Mouse (Mus musculus) thymus, adult 2 months (tissue): ENCODE results near the gene Stk24. TPM values are rescaled to one million over a fixed set of nuclear protein-coding genes. Genes with fewer than 3 reads are reported as not detected.

Source experiments
- DNase-seq: peaks from one replicate; pipeline ENCODE4 v3.0.0; 2021
- H3K27ac ChIP-seq: fragments of 200-500 bp; 2 replicates; pipeline ENCODE4 v1.5.1; 2012; ENCODE audit warnings: low read length, control low read depth; ENCODE audit not compliant: control insufficient read depth, insufficient read depth
- H3K27me3 ChIP-seq: fragments of 200-500 bp; 2 replicates; pipeline ENCODE4 v1.6.1; 2012; ENCODE audit warnings: mild to moderate bottlenecking, low read length, moderate library complexity, mixed read lengths; ENCODE audit not compliant: control insufficient read depth, insufficient read depth
- H3K36me3 ChIP-seq: fragments of 200-500 bp; 2 replicates; pipeline ENCODE4 v1.6.1; 2012; ENCODE audit warnings: mild to moderate bottlenecking, low read length, moderate library complexity; ENCODE audit not compliant: control insufficient read depth, insufficient read depth
- H3K4me1 ChIP-seq: fragments of 200-500 bp; replicated peaks from 2 replicates; pipeline ENCODE4 v1.6.1; 2012; ENCODE audit warnings: low read length; ENCODE audit not compliant: control insufficient read depth, insufficient read depth
- H3K4me3 ChIP-seq: fragments of 200-500 bp; 2 replicates; pipeline ENCODE4 v1.5.1; 2012; ENCODE audit warnings: mild to moderate bottlenecking, low read length, control low read depth, moderate library complexity; ENCODE audit not compliant: control insufficient read depth, insufficient read depth
- CTCF ChIP-seq: fragments of 200-500 bp; IDR thresholded peaks from 2 replicates; pipeline ENCODE4 v1.5.1; 2012; ENCODE audit warnings: mild to moderate bottlenecking, control low read depth, low read length, moderate library complexity, borderline replicate concordance; ENCODE audit not compliant: control insufficient read depth, poor library complexity, insufficient read depth; ENCODE audit errors: extremely low read depth
- POLR2A ChIP-seq: fragments of 200-500 bp; IDR thresholded peaks from 2 replicates; pipeline ENCODE4 v1.6.1; 2012; ENCODE audit warnings: mild to moderate bottlenecking, low read length, control low read depth, moderate library complexity; ENCODE audit not compliant: control insufficient read depth, poor library complexity, insufficient read depth; ENCODE audit errors: extremely low read depth
- WGBS: fragments of 180-500 bp; shearing (Covaris S2); methylation state at CpG from one replicate; pipeline ENCODE4 v1.1.7; 2018; 5-methylcytosine and 5-hydroxymethylcytosine counted together
- polyA plus RNA-seq: library from polyadenylated mRNA; depleted of rRNA; stranded (reverse); fragments of >200 nt; gene quantifications from 2 replicates; pipeline ENCODE4 v1.2.3, GENCODE M21; 2012

The Stk24 gene
- polyA plus RNA-seq, 1 experiment = 57.1 TPM

DNA sequence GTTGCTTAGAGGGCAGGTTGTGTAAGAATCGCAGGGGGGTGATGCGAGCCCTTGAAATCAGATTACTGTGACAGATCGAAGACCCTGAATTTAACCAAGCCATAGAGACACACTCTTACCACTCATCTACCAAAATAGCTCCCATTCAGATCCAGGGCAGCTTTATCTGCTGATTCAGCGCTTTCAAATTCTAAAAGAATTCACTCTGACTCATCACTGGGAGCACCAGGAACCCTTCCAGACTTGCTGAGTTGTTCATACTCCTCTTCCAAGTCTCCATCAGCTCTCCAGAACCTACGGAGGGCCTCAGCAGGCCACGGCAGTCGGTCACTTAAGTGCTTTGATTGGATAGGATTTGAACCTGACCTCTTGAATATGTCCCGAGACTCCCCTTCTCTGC is 5.6 kb upstream of the Stk24 start:
- TF ChIP-seq CTCF = no peak
- TF ChIP-seq POLR2A = no peak
- Histone ChIP-seq H3K4me1 (no peaks in the 10 kb centered on the region), H3K4me3 (no peak overlapping the region), H3K27me3 (no peaks in the 10 kb centered on the region), H3K36me3 (no peaks in the 10 kb centered on the region), H3K27ac (no peak overlapping the region)
- 96% methylated on average over 8 of the region's 8 CpGs for WGBS
- DNase-seq = no peak

DNA sequence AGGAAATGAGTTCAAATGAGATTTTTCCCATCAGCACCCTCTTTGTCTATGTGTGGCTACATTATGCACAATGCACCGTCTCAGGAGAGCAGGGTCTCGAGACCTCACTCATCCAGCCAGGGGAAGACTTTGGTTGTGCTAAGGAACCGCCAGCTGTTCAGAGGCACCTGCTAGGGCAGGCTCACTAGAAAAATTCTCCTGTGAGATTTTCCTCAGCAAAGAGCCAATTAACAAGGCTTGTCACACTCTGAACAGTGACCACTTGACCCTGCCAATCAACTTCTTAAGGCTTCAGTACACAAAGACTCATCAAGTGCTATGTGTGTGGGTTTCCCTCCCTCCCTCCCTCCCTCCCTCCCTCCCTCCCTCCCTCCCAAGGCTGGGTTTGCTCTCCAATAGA is 4.0 kb upstream of the Stk24 start:
- Histone ChIP-seq H3K36me3 (no peaks in the 10 kb centered on the region), H3K4me1 (peaks cover 6% of the 10 kb centered on the region), H3K4me3 (no peak overlapping the region), H3K27me3 (no peaks in the 10 kb centered on the region), H3K27ac (no peak overlapping the region)
- DNase-seq = no peak
- 87% methylated on average over 3 of the region's 3 CpGs for WGBS
- TF ChIP-seq CTCF (no peak), POLR2A (no peak)

DNA sequence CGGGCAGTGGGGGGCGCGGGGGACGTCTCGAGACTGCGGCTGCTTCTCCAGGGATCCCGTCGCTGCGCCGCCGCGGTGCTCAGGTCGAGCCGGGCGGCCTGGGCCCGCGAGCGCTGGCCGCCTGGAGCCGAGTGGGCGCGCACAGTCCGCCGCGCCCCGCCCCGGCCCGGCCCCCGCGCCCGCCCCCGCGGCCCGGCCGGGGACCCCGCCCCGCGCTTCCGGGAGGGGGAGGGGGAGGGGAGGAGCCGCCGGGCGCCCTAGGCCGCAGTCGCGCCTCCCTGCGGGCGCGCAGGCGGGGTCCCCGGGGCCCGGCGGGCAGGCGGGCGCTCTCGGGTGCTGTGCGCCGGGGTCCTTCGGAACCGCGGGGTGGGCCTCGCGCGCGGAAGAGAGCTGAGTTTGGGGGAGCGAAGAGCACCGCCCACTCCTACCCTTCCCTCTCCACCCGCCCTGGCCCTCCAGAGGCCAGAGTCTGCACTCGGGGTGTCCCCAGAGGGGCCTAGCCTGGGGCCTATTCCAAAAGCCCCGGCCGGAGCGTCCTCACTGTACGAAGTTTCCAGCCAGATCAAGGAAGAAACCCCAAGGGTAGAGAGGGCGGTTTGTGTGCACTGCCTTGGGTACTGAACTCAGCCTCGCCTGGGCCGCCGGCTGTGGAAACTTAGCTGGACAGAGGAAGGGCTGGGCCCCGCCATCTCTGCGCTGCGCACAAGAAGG is 540 bp downstream of the Stk24 start:
- Histone ChIP-seq H3K27me3 (no peaks in the 10 kb centered on the region), H3K36me3 (no peaks in the 10 kb centered on the region), H3K4me3 (peak overlapping the region; percentile 92), H3K4me1 (peaks cover 17% of the 10 kb centered on the region), H3K27ac (peak overlapping the region; percentile 64)
- 1% methylated on average over 59 of the region's 79 CpGs for WGBS
- TF ChIP-seq CTCF (0 out of 2 replicates have a peak, but pooled peaks have one; percentile 8), POLR2A (peak; percentile 97)
- DNase-seq = peak; percentile 87

DNA sequence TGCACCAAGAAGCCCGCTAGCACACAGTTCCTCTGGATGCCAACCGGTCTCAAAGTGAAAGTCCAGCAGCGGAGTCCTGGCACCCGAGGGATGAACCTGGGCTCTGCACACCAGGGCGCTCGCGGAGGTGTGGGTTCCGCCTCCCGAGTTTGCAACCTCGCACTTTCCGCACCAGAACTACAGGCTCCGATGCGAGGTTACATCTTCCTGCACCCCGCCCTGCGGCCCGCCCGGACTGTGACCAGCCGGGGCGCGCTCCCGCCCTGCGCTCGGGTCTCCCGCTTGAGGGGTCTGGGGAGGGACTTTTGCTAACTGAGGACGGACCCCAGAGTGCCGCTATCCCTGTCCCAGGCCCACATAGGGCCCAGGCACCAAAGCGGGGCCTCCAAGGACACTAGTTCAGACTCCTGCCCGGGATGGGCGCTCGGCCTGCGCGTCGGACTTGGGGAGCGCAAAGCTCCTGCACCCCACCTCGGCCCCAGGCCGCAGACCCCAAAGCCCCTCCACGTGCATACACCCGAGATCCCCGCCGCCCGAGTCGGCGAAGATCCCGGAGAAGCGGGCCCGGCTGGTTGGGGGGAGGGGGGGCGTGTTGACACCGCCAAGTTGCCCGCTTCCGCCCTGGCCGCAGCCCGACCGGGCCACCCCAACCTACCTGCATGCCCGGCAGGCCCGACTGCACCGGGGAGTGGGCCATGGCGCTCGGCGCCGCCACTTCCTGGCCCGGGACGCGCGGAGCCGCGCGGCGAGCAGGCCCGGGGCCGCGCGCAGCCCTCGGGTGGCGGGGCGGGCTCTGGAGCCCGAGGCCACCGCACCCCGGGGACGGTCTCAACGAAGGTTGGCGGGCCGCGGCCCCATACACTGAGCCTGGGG is 1.3 kb downstream of the Stk24 start:
- DNase-seq = peak; percentile 72
- Histone ChIP-seq H3K27ac (peak overlapping the region; percentile 45), H3K4me3 (peak overlapping the region; percentile 92), H3K27me3 (no peaks in the 10 kb centered on the region), H3K36me3 (no peaks in the 10 kb centered on the region), H3K4me1 (peaks cover 20% of the 10 kb centered on the region)
- no peak; the same call in 1 of the 2 replicates for TF ChIP-seq CTCF
- TF ChIP-seq POLR2A = no peak; the same call in 1 of the 2 replicates
- WGBS = under 1% methylated on average over 82 of the region's 83 CpGs

DNA sequence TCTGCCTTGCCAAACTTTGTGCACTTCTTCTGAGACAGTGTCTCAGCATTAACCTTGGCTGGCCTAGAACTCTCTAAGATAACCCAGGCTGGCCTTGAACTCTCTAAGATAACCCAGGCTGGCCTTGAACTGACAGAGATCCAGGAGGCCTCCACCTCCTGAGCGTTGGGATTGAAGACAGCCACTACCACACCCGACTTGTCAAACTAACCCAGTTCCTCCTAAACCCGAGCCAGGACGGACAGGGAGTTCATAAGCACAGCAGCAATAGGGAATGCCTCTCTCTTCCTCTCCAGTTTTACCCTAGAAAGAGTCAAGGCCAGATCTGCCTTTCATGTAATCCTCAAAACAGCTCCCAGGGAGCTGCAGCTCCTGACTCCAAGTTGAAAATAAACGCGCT is 3.2 kb downstream of the Stk24 start:
- H3K27ac ChIP-seq = no peak overlapping the region
- no peak for DNase-seq
- no peaks in the 10 kb centered on the region for H3K36me3 ChIP-seq
- TF ChIP-seq CTCF = no peak
- TF ChIP-seq POLR2A = no peak
- no peaks in the 10 kb centered on the region for H3K27me3 ChIP-seq
- H3K4me3 ChIP-seq = no peak overlapping the region
- WGBS = 69% methylated on average over 6 of the region's 6 CpGs
- H3K4me1 ChIP-seq = peaks cover 35% of the 10 kb centered on the region

DNA sequence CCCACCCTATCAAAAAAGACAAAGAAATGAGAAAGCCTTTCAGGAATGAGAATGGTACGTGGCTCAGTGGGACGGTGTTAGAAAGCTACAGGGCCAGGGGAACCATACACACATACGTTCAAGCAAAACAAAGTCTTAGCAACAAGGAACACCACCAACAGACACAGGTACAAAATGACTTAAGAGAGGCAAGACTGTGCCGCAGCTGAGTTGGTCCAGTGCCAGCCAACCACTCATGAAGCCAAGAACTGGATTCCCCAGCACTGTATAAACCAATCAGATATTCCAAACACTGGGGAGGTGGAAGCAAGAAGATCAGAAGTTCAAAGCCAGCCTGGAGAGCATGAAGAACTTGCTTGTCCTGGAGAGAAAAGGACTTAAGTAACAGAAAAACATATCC is 5.9 kb downstream of the Stk24 start:
- no peaks in the 10 kb centered on the region for H3K36me3 ChIP-seq
- no peak for DNase-seq
- H3K4me3 ChIP-seq = no peak overlapping the region
- no peaks in the 10 kb centered on the region for H3K27me3 ChIP-seq
- H3K27ac ChIP-seq = no peak overlapping the region
- H3K4me1 ChIP-seq = peaks cover 38% of the 10 kb centered on the region
- no peak for TF ChIP-seq CTCF
- TF ChIP-seq POLR2A = no peak
- 83% methylated on average over 4 of the region's 4 CpGs for WGBS

DNA sequence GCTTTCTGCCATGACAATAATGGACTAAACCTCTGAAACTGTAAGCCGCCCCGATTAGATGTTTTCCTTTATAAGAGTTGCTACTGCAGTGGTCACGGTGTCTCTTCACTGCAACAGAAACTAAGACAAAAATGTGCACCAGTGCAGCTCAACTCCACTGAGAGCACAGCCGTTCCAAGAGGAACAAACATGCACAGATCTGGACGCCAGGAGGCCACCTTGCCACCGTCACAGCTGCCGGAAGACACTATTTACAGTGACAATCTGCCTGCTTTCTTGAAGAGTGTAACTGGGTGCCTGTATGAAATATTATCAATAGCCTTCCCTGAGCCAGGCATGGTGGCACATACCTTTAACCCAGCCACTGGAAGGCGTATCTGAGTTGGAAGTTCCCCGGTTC is 6.8 kb downstream of the Stk24 start:
- no peak for DNase-seq
- Histone ChIP-seq H3K27ac (no peak overlapping the region), H3K4me3 (no peak overlapping the region), H3K36me3 (no peaks in the 10 kb centered on the region), H3K4me1 (peaks cover 47% of the 10 kb centered on the region), H3K27me3 (no peaks in the 10 kb centered on the region)
- WGBS = 58% methylated on average over 9 of the region's 9 CpGs
- TF ChIP-seq CTCF (no peak), POLR2A (no peak)
